Mouse (Mus musculus): Measurements from ENCODE around the gene Arhgap19. TPM values are rescaled to one million over a fixed set of nuclear protein-coding genes. Genes with fewer than 3 reads are reported as not detected.

Gene Arhgap19
- polyA plus RNA-seq, 2 experiments from 2014 or later, result 6.7 to 7.1 TPM

DNA sequence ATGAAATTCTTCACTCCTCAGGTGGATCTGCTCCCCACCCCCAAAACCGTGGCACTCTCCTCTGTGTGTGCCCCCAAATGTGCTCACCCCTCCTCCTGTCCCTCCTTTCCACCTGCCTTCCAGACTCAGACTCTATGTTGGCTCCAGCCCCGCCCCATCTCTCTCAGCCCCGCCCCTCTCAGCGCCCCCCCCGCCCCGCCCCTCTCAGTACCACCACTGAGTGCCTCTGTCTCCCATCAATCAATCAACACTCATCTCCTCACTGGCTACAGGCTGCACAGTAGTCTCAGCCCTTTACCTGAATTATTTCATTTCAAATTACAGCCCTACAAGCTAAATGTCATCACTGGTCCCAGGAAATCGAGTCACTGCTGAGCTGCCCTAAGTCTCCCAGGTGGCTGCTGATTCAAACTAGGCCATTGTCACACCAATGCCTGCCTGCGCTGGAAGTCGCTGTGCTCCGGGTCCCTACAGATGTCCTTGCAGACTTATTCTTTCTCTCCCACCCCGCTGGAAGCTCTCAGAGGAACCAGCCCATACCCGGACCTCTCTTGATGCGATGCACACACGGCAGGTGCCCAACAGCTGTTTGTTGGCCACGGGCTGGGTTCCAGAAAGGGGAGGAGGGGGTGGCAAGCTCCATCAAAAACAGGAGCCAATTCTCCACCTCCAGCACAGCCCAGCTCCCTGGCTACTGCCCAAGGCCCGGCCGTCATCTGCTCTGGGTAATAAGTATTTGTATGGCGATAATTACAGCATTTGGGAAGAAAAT lies 64.0 kb downstream of the Arhgap19 start:
- no peak for ATAC-seq

DNA sequence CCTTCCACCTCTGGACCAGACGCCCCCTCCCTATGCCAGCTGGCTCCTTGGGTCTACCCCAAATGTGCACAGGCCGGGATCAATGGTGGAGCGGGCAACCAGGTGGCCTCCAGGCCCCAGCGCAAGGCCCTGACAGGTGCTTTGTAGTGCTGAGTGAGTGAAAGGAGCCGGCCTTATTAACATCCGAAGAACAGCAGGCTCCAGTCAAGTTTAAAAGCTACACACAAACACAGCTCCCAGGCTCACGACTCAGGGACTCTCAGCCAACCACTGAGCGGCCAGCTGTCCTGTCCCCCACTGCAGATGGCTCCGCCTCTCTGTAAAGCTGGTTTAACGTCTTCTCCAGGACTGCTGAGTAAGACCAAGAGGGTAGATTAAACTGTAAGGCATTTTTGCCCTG lies 67.2 kb downstream of the Arhgap19 start:
- ATAC-seq, result no peak

DNA sequence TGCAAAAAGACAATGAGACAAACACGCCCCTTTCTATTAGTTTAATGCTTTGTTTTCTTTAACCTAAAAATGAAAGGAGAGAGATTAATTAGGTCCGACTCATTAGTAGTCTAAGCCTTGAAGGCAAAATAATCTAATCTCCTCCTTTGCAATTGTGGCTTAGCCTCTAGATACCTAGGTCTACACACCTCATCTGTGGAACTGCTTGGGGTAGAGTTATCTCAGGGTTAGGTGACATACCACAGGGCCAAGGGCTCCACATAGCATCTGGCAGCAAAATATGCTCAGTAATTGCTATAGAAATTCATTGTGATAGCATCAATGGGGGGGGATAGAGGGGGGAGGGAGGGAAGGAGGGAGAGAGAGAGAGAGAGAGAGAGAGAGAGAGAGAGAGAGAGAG lies 76.4 kb downstream of the Arhgap19 start:
- no peak for ATAC-seq

DNA sequence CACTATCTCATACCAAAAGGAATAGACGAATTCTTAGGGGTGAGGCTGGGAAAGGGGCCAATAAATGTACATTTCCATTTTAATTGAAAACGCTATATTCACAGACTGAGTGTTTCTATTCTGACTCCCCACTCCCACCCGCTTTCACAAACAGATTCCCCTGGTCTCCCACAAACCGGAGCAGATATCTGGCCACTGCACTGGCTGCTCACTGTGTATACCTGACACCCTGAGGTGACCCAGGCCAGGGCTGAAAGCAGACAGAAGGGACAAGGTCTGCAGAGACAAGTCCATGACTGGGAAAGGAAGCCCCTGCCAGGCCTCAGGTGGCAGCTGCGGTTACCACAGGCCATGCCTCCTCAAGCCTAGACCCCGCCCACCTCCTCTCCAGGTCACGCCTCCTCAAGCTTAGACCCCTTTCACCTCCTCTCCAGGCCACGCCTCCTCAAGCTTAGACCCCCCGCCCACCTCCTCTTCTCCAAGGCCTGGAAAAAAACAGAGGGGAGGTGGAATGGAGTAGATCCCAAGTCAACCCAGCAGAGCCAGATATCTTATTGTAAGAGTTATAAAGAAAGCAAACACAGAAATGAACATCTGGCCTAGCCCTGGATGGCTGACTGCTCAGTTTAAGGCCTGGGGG lies 76.9 kb downstream of the Arhgap19 start:
- no peak for ATAC-seq

DNA sequence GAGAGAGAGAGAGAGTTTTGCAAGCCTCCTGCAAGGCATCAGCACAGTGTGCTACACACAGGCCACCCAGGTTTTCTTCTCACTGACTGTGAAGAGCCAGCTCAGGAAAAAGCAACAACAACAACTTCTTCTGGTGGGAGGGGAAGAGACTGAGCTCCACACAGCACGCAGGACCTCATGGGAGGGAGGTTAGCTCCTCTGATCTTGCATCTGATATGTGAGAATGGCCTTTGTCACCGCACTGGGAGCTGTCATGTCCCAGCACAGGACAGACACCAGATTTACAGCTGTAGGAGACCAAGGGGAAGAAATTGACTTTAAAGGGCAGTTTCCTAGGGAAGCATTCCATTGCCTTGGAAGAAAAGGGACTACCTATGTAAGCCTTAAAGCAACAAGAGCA lies 78.5 kb downstream of the Arhgap19 start:
- ATAC-seq, result no peak

DNA sequence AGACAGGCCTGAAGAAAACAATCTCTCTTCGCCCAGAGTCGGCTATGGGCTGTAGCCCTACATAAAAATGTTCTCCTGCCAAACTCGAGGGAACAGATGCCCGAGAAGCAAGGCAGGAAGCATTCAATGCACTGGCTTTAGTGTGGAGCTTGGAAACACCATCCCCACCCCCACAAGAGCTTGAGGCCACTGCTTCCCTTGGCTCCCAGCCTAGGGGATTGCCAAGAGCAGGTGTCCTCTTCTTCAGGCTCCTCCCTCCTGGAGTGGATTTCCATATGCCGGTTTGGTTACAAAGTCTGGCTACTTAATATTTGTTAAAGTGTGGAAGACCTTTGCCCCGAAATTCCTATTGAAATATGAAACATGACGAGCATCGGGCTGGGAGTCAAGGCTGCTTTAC lies 82.4 kb downstream of the Arhgap19 start:
- ATAC-seq, result no peak

Other genes with a start within 250 kb of the Arhgap19 start
- 1 to 10 TPM; 2.4 to 5.6 TPM for gene Gm340, start 219.7 kb downstream of the Arhgap19 start, polyA plus RNA-seq (2017; shearing (Covaris generic))
- gene Slit1, start 58.4 kb downstream of the Arhgap19 start, polyA plus RNA-seq (2017; shearing (Covaris generic)), result under 1 TPM in 1 of 2 experiments, not detected in 1; 0.08 TPM
- gene Frat1, start 27.9 kb upstream of the Arhgap19 start, polyA plus RNA-seq (2017; shearing (Covaris generic)), result 10 to 100 TPM; 15.5 to 17.9 TPM
- 1 to 10 TPM in 1 of 2 experiments, under 1 TPM in 1; 0.65 to 1.5 TPM for gene Frat2, start 46.1 kb upstream of the Arhgap19 start, polyA plus RNA-seq (2017; shearing (Covaris generic))
- 1 to 10 TPM; 6.9 to 8.8 TPM for gene Rrp12, start 94.1 kb upstream of the Arhgap19 start, polyA plus RNA-seq (2017; shearing (Covaris generic))
- gene Pgam1, start 109.9 kb upstream of the Arhgap19 start, polyA plus RNA-seq (2017; shearing (Covaris generic)), result 10 to 100 TPM; 60.3 to 83.9 TPM
- gene Exosc1, start 131.4 kb upstream of the Arhgap19 start, polyA plus RNA-seq (2017; shearing (Covaris generic)), result 100 to 1,000 TPM in 1 of 2 experiments, 10 to 100 TPM in 1; 75.9 to 103 TPM
- 10 to 100 TPM; 39.0 to 41.1 TPM for gene Zdhhc16, start 131.4 kb upstream of the Arhgap19 start, polyA plus RNA-seq (2017; shearing (Covaris generic))
- gene Mms19, start 179.1 kb upstream of the Arhgap19 start, polyA plus RNA-seq (2017; shearing (Covaris generic)), result 10 to 100 TPM; 63.7 to 75.3 TPM
- gene Ubtd1, start 179.7 kb upstream of the Arhgap19 start, polyA plus RNA-seq (2017; shearing (Covaris generic)), result 1 to 10 TPM; 2.6 to 4.0 TPM
- gene Ankrd2, start 234.0 kb upstream of the Arhgap19 start, polyA plus RNA-seq (2017; shearing (Covaris generic)), result not detected
- gene Hoga1, start 243.6 kb upstream of the Arhgap19 start, polyA plus RNA-seq (2017; shearing (Covaris generic)), result not detected